20 mouse cellular contexts compared by ENCODE assay signal in genomic region chrX:94142004-94142771, GRCm38 (mm10). TPM values are rescaled to one million over a fixed set of nuclear protein-coding genes. Genes with fewer than 3 reads are reported as not detected.
DNase-seq lines count a peak whose midpoint lies in the region; ATAC-seq and TF ChIP-seq lines count a peak whose summit lies in the region.
"Had no signal": no experiment of that assay in that cellular context is flagged by ENCODE, and none has a peak within 500 bp of the region (broad histone marks: within the 10 kb centered on the region; RNA-seq: fewer than 3 reads in every experiment).

No protein-coding gene starts in this region.

- intact Hi-C loops in left cerebral cortex, postnatal 10 days (cut with DNase I) = no loop called here

- H3K36me3 ChIP-seq in liver, postnatal 0 days (replicated peaks; ENCODE audit: insufficient read depth, low read length) = no peaks in the 10 kb centered on the region
- no peaks in the 10 kb centered on the region for H3K36me3 ChIP-seq in liver, embryonic 12.5 days
- H3K36me3 ChIP-seq: embryonic facial prominence, embryonic 15.5 days; forebrain, embryonic 15.5 days; G1E; hindbrain, embryonic 10.5 days; hindbrain, embryonic 15.5 days had no signal

- WGBS in liver, postnatal 0 days (ENCODE audit: insufficient replicate concordance) = 53% methylated on average over 7 of the region's 7 CpGs
- 41% methylated on average over 7 of the region's 7 CpGs for WGBS in liver, embryonic 12.5 days (ENCODE audit: insufficient replicate concordance)

- peak; percentile 58 for ATAC-seq in liver, postnatal 0 days
- ATAC-seq in liver, embryonic 12.5 days = no peak
- peak; percentile 56; the same call in 1 of the 2 replicates for ATAC-seq in common myeloid progenitor, adult 5-6 weeks (replicated peaks; ENCODE audit: low read depth, poor library complexity, severe bottlenecking)
- peak; percentile 71 for ATAC-seq in megakaryocyte progenitor cell, adult 5-6 weeks (replicated peaks; ENCODE audit: poor library complexity)
- ATAC-seq: CD4-positive, CD25-positive, alpha-beta regulatory T cell, adult 4 months; forebrain, embryonic 15.5 days had no signal

- no peak for TF ChIP-seq EP300 in liver, postnatal 0 days (IDR thresholded peaks at IDR 0.05; ENCODE audit: low read depth)

- H3K27me3 ChIP-seq in liver, postnatal 0 days (ENCODE audit: insufficient read depth, low read length) = peaks cover 9% of the 10 kb centered on the region; the same call in 1 of the 2 replicates
- peaks cover 49% of the 10 kb centered on the region for H3K27me3 ChIP-seq in liver, embryonic 12.5 days (replicated peaks)

- no peak for TF ChIP-seq CTCF in liver, postnatal 0 days (IDR thresholded peaks at IDR 0.05; ENCODE audit: low read depth)

- no peaks in the 10 kb centered on the region for H3K4me1 ChIP-seq in liver, postnatal 0 days (ENCODE audit: insufficient read depth)
- H3K4me1 ChIP-seq in liver, embryonic 12.5 days = no peaks in the 10 kb centered on the region
- H3K4me1 ChIP-seq: embryonic facial prominence, embryonic 15.5 days; forebrain, embryonic 15.5 days; hindbrain, embryonic 10.5 days; hindbrain, embryonic 15.5 days had no signal

- DNase-seq in liver, postnatal 0 days = no peak
- peak; percentile 60 for DNase-seq in 3T3-L1 (ENCODE audit: low read depth, low spot score)
- DNase-seq in left cerebral cortex, postnatal 10 days (ENCODE audit: extremely low spot score in 1 of 2, low spot score in 2 of 2) = no peak
- no peak for DNase-seq in gastrocnemius, postnatal 10 days
- DNase-seq: adrenal gland, postnatal 10 days; cerebellum, adult 11-12 months; cerebellum, adult 9-11 months; cerebellum, postnatal 36 days; embryo, embryonic 11 days; heart, adult 2 months had no signal

- H3K9ac ChIP-seq in liver, postnatal 0 days (replicated peaks) = no peak overlapping the region
- no peak overlapping the region for H3K9ac ChIP-seq in liver, embryonic 12.5 days
- H3K9ac ChIP-seq: embryonic facial prominence, embryonic 15.5 days; forebrain, embryonic 15.5 days; hindbrain, embryonic 15.5 days had no signal

- no peak overlapping the region for H3K4me3 ChIP-seq in liver, postnatal 0 days (ENCODE audit: low read depth, low read length)
- no peak overlapping the region for H3K4me3 ChIP-seq in liver, embryonic 12.5 days
- H3K4me3 ChIP-seq: embryonic facial prominence, embryonic 15.5 days; forebrain, embryonic 15.5 days; heart, adult 2 months; hindbrain, embryonic 10.5 days; hindbrain, embryonic 15.5 days had no signal

- H3K27ac ChIP-seq in liver, postnatal 0 days (ENCODE audit: low read depth) = peak overlapping the region; percentile 39; the same call in 1 of the 2 replicates
- H3K27ac ChIP-seq in liver, embryonic 12.5 days = no peak overlapping the region
- H3K27ac ChIP-seq: embryonic facial prominence, embryonic 15.5 days; forebrain, embryonic 15.5 days; heart, adult 2 months; hindbrain, embryonic 10.5 days; hindbrain, embryonic 15.5 days had no signal

- H3K9me3 ChIP-seq in liver, postnatal 0 days (ENCODE audit: low read length) = no peaks in the 10 kb centered on the region
- H3K9me3 ChIP-seq in liver, embryonic 12.5 days (replicated peaks) = no peaks in the 10 kb centered on the region
- H3K9me3 ChIP-seq: embryonic facial prominence, embryonic 15.5 days; forebrain, embryonic 15.5 days; G1E; hindbrain, embryonic 10.5 days; hindbrain, embryonic 15.5 days had no signal

- H3K4me2 ChIP-seq in liver, postnatal 0 days (ENCODE audit: low read depth, low read length) = no peak overlapping the region
- no peak overlapping the region for H3K4me2 ChIP-seq in liver, embryonic 12.5 days
- H3K4me2 ChIP-seq: embryonic facial prominence, embryonic 15.5 days; forebrain, embryonic 15.5 days; heart, embryonic 11.5 days; hindbrain, embryonic 15.5 days had no signal

RNA-seq across cellular contexts. Expression of gene Zfx, which starts 18.7 kb away (rescaled TPM):
- polyA plus RNA-seq in liver, postnatal 0 days (2015; fragmentation: Nextera tagmentation; extraction: Ambion mirVana) = 9.0 and 9.8 TPM in 2 replicates
- 16.0 and 16.3 TPM in 2 replicates for polyA plus RNA-seq in liver, embryonic 12.5 days (2016; fragmentation: Nextera tagmentation; extraction: Ambion mirVana)
- 50.4 and 58.7 TPM in 2 replicates for total RNA-seq in common myeloid progenitor, adult 5-6 weeks (2017)
- 47.2 and 47.8 TPM in 2 replicates for total RNA-seq in megakaryocyte progenitor cell, adult 5-6 weeks (2015)
- total RNA-seq in megakaryocyte progenitor cell, adult 5-6 weeks (2017) = 27.3 and 35.0 TPM in 2 replicates
- total RNA-seq in left cerebral cortex, postnatal 10 days (2021) = 10 to 100 TPM; 25.3 to 25.5 TPM
- total RNA-seq in gastrocnemius, postnatal 10 days (2021) = 10 to 100 TPM; 25.5 to 27.3 TPM
